ENCODE assay signal across 26 mouse cellular contexts in the genomic region with DNA sequence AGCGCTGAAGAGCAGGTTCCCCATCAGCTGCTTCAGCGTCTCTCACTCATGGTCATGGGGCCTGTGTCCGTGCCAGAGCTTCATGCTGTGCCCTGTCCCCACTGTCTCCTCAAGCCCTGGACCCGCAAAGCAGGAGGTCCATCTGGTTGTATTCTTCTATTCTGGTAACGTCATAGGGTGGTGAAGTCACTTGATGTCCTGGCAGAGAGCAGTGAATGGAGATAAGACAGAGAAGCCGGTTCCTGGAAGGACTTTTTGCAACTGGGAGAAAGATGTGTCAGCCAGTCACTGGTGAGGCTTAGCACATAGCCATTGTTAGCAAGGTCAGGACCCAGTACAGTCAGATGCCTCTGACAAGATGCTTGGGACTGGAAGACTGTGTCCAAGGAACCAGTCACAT.
A peak's percentile ranks its signal among the peaks of the same experiment; 100 is the strongest.
DNase-seq lines count a peak whose midpoint lies in the region; ATAC-seq and TF ChIP-seq lines count a peak whose summit lies in the region.
"Had no signal": no experiment of that assay in that cellular context is flagged by ENCODE, and none has a peak within 500 bp of the region (broad histone marks: within the 10 kb centered on the region; RNA-seq: fewer than 3 reads in every experiment).

No protein-coding gene starts in this region.

- H3K9ac ChIP-seq in heart, postnatal 0 days (replicated peaks; ENCODE audit: low read depth, low read length): no peak overlapping the region
- H3K9ac ChIP-seq: embryonic facial prominence, embryonic 12.5 days; forebrain, embryonic 12.5 days; forebrain, postnatal 0 days; heart, embryonic 15.5 days; hindbrain, embryonic 15.5 days had no signal

- no peak overlapping the region for H3K4me2 ChIP-seq in heart, postnatal 0 days (ENCODE audit: low read depth, low read length)
- H3K4me2 ChIP-seq: embryonic facial prominence, embryonic 12.5 days; forebrain, embryonic 12.5 days; heart, embryonic 15.5 days; hindbrain, embryonic 15.5 days had no signal

- no peak overlapping the region for H3K4me3 ChIP-seq in heart, embryonic 10.5 days
- H3K4me3 ChIP-seq in heart, postnatal 0 days (ENCODE audit: low read depth, low read length): no peak overlapping the region
- H3K4me3 ChIP-seq in forebrain, embryonic 10.5 days: no peak overlapping the region
- H3K4me3 ChIP-seq: embryonic facial prominence, embryonic 12.5 days; forebrain, embryonic 12.5 days; heart, embryonic 15.5 days; hindbrain, embryonic 15.5 days had no signal

- WGBS in heart, embryonic 10.5 days: 60% methylated on average over 6 of the region's 6 CpGs
- 45% methylated on average over 6 of the region's 6 CpGs for WGBS in heart, postnatal 0 days
- 87% methylated on average over 6 of the region's 6 CpGs for WGBS in forebrain, embryonic 10.5 days

- TF ChIP-seq CTCF in heart, postnatal 0 days (IDR thresholded peaks at IDR 0.05; ENCODE audit: low read depth): no peak

- H3K27me3 ChIP-seq in heart, embryonic 10.5 days (ENCODE audit: insufficient read depth, poor library complexity, severe bottlenecking): peaks cover 43% of the 10 kb centered on the region
- peaks cover 3% of the 10 kb centered on the region; the same call in 1 of the 2 replicates for H3K27me3 ChIP-seq in heart, postnatal 0 days (ENCODE audit: control insufficient read depth, insufficient read depth, low read length)
- peaks cover 33% of the 10 kb centered on the region for H3K27me3 ChIP-seq in forebrain, embryonic 10.5 days (ENCODE audit: poor library complexity, severe bottlenecking)
- H3K27me3 ChIP-seq: hindbrain, embryonic 15.5 days; Patski had no signal

- H3K4me1 ChIP-seq in heart, embryonic 10.5 days: peaks cover 51% of the 10 kb centered on the region
- H3K4me1 ChIP-seq in heart, postnatal 0 days (ENCODE audit: control insufficient read depth, insufficient read depth): peaks cover 8% of the 10 kb centered on the region; the same call in 1 of the 2 replicates
- H3K4me1 ChIP-seq in forebrain, embryonic 10.5 days: peaks cover 30% of the 10 kb centered on the region
- H3K4me1 ChIP-seq: forebrain, embryonic 12.5 days had no signal

- H3K9me3 ChIP-seq in heart, embryonic 10.5 days: no peaks in the 10 kb centered on the region
- H3K9me3 ChIP-seq in heart, postnatal 0 days (replicated peaks; ENCODE audit: control insufficient read depth, low read length): no peaks in the 10 kb centered on the region
- no peaks in the 10 kb centered on the region for H3K9me3 ChIP-seq in forebrain, embryonic 10.5 days
- H3K9me3 ChIP-seq: embryonic facial prominence, embryonic 12.5 days; forebrain, embryonic 12.5 days; G1E; heart, embryonic 15.5 days; hindbrain, embryonic 15.5 days had no signal

- peak; percentile 34 for ATAC-seq in heart, postnatal 0 days (ENCODE audit: insufficient read depth, low read depth)
- no peak for ATAC-seq in inflammation-experienced regulatory T-cells, adult 6 months
- ATAC-seq: activated CD4-positive, CD25-positive, alpha-beta regulatory T cell, adult 4 months; CD4-positive, CD25-positive, alpha-beta regulatory T cell, adult 4 months; forebrain, postnatal 0 days; Patski had no signal

- H3K27ac ChIP-seq in heart, embryonic 10.5 days: no peak overlapping the region
- H3K27ac ChIP-seq in heart, postnatal 0 days (ENCODE audit: low read depth): no peak overlapping the region
- no peak overlapping the region for H3K27ac ChIP-seq in forebrain, embryonic 10.5 days
- H3K27ac ChIP-seq: embryonic facial prominence, embryonic 12.5 days; forebrain, embryonic 12.5 days; heart, embryonic 15.5 days; hindbrain, embryonic 15.5 days had no signal

- no peaks in the 10 kb centered on the region for H3K36me3 ChIP-seq in heart, embryonic 10.5 days
- H3K36me3 ChIP-seq in heart, postnatal 0 days (replicated peaks; ENCODE audit: control insufficient read depth, insufficient read depth, low read length): no peaks in the 10 kb centered on the region
- H3K36me3 ChIP-seq in forebrain, embryonic 10.5 days (replicated peaks): no peaks in the 10 kb centered on the region
- H3K36me3 ChIP-seq: embryonic facial prominence, embryonic 12.5 days; forebrain, embryonic 12.5 days; G1E; heart, embryonic 15.5 days; hindbrain, embryonic 15.5 days had no signal

- DNase-seq in adrenal gland, adult (ENCODE audit: inconsistent age in 2 of 2, low spot score in 1 of 2): peak; percentile 32 to 47
- no peak for DNase-seq in adrenal gland, adult 18-20 months (ENCODE audit: low spot score in 2 of 2)
- DNase-seq in heart, adult 9 months (ENCODE audit: low spot score in 2 of 2): peak; percentile 21 to 37
- no peak for DNase-seq in heart, embryonic 10.5 days (ENCODE audit: low spot score)
- DNase-seq in MN1 (ENCODE audit: low spot score): peak; percentile 46
- peak; percentile 35 for DNase-seq in heart, postnatal 0 days (ENCODE audit: low spot score)
- DNase-seq in forebrain, embryonic 10.5 days (ENCODE audit: extremely low spot score, low spot score): no peak
- DNase-seq: adrenal gland, postnatal 10 days; B cell, adult 2 months; cerebellum, adult 11 months; cerebellum, adult 8-10 months; cerebellum, postnatal 14 days; embryo, embryonic 11 days; forebrain, postnatal 0 days; gastrocnemius, postnatal 14 days; kidney, adult 11 months; kidney, adult 9 months had no signal

- peak; percentile 71; the same call in 1 of the 2 replicates for TF ChIP-seq EP300 in heart, postnatal 0 days (IDR thresholded peaks at IDR 0.05; ENCODE audit: low read depth)

Comparison
In these comparisons a context has a peak if more than half of its experiments do, and no peak if none do; other contexts are left out.
1. DNase-seq: peak in adrenal gland, adult (2 of 2), heart, adult 9 months (2 of 2), MN1 (single experiment) and heart, postnatal 0 days (single experiment); none in adrenal gland, adult 18-20 months (0 of 2), heart, embryonic 10.5 days (single experiment) and forebrain, embryonic 10.5 days (single experiment).